Mouse (Mus musculus) CD4-positive, CD25-positive, alpha-beta regulatory T cell, adult 4 months (primary cell): ENCODE measurements around the gene Zdhhc19. TPM values are rescaled to one million over a fixed set of nuclear protein-coding genes. Genes with fewer than 3 reads are reported as not detected.

Experiments
- ATAC-seq: one replicate; pipeline ENCODE4 v1.8.0; 2017
- polyA plus RNA-seq, 2 experiments: library from polyadenylated mRNA; unstranded; fragments of 100-300 nt; shearing (Covaris generic); gene quantifications; one replicate each; pipeline ENCODE4 v1.2.1; 2017

Zdhhc19 gene
- polyA plus RNA-seq: not detected

DNA sequence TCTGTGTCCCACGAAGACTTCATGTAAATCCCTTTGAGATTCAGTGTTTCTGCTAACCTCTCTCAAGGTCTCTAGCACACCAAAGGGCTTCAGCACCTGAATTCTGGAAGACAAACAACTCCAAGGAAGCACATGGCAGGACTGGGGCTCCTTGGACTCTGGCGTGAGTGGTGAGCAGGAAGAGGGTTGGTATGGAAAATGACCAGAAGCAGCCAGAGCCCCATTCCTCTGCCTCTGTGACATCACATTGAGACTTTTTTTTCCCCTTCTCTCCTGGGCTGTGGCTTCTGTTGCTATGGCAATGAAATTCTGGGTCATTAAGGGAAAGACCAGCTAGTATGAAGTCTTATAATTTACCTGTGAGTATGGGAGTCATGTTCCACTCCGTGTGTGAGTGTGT lies at the start of gene Zdhhc19:
Zdhhc19 (plus strand) TSS at position 301 of the 400 bp plus-strand sequence.
- ATAC-seq: no peak

DNA sequence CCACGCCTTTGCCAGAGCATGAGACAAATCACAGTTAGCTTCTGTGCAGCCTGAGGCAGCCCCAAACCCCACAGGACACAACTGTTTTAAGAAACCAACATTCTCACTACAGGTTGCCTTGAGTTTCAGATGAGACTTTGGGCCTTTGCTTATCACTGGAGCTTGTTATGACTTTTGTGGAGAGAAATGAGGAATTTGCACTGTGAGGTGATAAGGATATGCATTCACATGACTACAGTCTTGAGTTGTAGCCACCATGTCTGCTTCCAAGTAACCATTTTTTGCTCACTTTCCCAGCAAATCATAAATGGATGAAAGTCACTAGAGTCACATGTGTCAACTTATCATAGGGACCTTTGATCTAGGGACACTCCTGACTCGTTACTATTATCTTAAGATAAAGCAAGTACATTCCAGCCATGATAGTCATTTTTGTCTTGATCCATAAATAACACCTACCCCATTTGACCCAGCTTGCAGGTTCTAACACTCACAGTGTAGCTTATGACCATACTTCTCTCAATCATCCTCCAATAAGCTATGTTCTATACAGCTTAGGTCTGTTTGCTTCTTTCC lies 49.4 kb upstream of the Zdhhc19 start:
- ATAC-seq: no peak

DNA sequence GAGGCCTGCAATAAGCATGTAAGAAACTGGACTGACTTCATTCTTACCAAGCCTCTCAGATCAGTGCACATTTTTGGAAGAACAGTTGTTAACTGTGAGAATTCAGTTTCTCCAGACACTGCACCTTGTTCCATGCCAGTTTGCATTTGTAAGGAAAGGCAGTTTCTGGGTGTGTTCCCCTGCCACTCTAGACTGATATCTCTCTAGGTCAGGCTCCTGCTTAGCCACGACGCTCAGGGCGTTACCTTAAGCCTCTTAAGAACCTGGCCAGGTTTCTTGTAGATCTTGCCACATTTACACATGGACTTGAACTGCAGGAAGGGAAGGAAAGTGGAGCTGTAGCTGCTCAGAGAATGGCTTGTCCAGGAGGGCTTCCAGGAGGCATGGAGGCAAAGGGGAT lies 46.4 kb upstream of the Zdhhc19 start:
- ATAC-seq: no peak

DNA sequence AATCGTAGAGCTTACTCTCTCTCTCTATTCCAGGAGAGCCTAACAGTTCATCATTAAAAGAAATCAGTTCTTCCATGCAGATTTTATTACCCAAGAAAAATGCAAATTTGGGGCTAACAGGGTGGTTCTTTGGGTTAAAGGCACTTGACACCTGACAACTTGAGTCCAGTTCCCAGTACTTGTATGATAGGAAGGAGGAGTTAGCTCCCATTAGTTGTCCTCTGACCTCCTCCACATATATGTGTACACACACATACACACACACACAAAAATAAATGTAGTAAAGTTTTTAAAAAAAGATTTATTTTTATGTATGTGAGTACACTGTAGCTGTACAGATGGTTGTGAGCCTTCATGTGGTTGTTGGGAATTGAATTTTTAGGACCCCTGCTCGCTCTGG lies 45.9 kb upstream of the Zdhhc19 start:
- ATAC-seq: no peak

DNA sequence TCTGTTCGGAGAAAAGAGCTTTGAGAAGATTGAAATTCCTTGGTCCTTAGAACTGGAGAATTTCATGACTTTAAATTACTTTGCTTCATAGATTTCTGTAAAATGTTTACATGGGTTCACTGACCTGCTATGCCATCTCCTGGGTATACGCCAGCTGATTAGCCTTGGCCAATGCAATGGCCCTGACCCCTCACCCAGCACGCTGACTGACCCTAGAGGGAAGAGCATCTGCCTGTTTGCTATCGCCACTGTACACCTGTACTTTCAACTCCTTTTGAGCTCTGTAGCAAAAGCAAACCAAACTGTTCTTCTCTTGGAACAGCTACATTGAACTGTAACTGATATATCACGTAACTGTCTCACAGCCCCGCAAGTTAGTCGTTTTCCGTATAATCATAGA lies 43.0 kb upstream of the Zdhhc19 start:
- no peak for ATAC-seq

DNA sequence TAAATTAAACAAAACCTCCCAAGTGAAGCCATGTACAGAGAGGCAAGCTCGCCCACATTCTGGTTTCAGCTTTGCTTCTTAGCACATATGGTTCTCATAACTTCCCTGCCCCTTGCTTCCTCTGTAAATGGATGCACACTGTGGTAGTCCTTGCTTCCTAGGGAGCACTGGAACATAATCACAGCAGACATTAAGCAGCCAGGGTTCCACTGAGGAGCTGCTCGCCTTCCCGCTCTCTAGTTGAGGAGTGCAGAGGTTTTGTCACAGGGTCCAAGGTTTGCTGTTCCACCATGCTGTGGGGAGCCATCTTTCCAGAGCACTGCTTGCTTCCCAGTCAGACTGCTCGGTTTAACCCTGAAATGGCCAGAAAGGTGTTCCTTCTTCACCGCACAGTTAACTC lies 41.4 kb upstream of the Zdhhc19 start:
- ATAC-seq: no peak

- no peak for ATAC-seq
Measured at GRCm38 (mm10) chr16:32456086-32456485, 40.0 kb upstream of the Zdhhc19 start.

GRCm38 (mm10) chr16:32456761-32457160 lies 39.3 kb upstream of the Zdhhc19 start:
- no peak for ATAC-seq

GRCm38 (mm10) chr16:32457589-32458386 lies 38.3 kb upstream of the Zdhhc19 start:
- ATAC-seq: no peak

DNA sequence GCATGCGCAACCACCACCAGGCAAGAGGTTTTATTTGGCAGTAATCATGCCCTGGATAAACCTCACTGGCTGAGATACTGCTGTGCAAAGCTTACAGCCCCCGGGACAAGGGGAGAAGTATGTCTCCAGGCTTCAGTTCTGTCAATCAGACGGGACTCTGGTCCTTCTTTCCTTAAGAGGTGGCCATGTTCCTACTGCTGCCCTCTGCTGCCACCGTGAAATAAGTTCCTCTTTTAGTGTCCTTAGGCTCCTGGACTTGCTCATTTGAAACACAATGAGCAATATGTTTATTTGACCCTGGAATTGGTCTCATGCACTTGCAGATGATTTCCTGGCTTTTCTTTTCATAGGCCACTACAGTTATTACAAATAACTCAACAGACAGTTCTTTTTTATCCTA lies 35.5 kb upstream of the Zdhhc19 start:
- no peak for ATAC-seq

DNA sequence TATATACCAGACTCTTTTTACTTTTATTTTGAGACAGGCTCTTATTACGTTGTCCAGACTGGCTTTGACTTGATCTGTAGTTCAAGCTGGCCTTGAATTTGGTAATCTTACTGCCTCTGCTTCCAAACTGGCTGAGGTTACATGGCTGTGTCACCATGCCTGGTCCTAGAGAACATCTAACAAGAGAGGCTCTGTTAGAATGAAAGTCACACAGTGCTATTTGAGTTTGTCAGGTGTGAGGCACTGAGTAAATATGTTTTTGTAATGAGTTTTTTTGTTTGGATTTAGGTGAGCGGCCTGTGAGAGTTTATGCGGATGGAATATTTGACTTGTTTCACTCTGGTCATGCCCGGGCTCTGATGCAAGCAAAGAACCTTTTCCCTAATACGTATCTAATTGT lies 34.4 kb upstream of the Zdhhc19 start:
- no peak for ATAC-seq

- ATAC-seq: no peak
Measured at GRCm38 (mm10) chr16:32462950-32463349, 33.1 kb upstream of the Zdhhc19 start.

GRCm38 (mm10) chr16:32463426-32463825 lies 32.6 kb upstream of the Zdhhc19 start:
- ATAC-seq: no peak

DNA sequence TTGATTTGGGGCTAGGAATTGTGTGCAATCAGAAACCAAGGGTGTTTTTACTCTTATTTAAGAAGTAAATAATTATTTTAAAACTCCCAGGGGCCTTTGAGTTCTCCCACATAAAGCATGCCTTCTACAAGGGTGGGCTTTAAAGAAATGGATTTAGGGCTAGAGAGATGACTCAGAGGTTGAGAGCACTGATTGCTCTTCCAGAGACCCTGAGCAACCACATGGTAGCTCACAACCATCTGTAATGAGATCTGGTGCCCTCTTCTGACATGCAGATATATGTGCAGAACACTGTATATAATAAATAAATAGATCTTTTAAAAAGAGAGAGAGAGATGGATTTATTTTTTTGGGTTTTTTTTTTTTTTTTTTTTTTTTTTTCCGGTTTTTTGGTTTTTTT lies 31.2 kb upstream of the Zdhhc19 start:
- no peak for ATAC-seq

DNA sequence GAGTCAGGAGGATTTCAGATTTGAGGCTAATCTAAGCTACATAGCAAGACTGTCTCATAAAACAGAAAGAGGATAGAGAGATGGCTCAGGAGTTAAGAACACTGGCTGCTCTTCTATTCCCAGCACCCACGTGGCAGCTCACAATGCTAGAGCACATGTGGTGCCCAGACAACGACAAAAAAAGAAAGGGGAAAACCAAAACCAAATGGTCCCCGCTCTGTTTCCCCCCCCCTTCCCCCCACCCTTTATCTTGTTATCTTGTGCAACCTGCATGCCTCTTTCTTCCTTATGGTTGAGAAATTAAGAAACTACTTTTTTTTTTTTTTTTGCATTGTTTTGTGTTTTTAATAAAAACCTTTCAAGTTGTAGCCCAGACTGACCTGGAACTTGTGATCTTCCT lies 27.6 kb upstream of the Zdhhc19 start:
- ATAC-seq: no peak

GRCm38 (mm10) chr16:32469404-32470105 lies 26.5 kb upstream of the Zdhhc19 start:
- no peak for ATAC-seq

GRCm38 (mm10) chr16:32472276-32473015 lies 23.6 kb upstream of the Zdhhc19 start:
- no peak for ATAC-seq

DNA sequence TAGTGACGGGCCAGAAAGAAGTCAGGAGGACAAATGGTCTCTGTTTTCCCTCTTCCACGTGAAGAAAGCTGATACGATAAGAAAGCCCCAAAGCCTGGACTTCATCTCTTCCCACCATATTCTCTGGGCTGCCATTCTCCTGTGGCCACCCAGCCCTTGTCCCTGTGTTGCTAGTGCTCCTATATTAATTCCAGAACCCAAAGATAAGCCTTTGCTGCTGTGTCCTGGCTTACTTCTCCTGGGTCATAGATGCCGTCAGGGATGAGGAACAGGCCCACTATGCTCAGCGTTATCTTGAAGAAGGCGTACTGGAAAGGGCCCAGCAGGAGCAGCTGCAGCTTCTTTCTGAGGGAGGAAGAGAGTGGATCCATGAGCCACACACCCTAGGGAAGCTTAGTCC lies 18.8 kb upstream of the Zdhhc19 start:
- ATAC-seq: no peak

- no peak for ATAC-seq
Measured at GRCm38 (mm10) chr16:32479415-32479814, 16.6 kb upstream of the Zdhhc19 start.

- no peak for ATAC-seq
Measured at GRCm38 (mm10) chr16:32484431-32484871, 11.6 kb upstream of the Zdhhc19 start.

GRCm38 (mm10) chr16:32485209-32485608 lies 10.9 kb upstream of the Zdhhc19 start:
- ATAC-seq: no peak

- no peak for ATAC-seq
Measured at GRCm38 (mm10) chr16:32486046-32486445, 10.0 kb upstream of the Zdhhc19 start.
